Mouse (Mus musculus) forebrain, embryonic 15.5 days (tissue): ENCODE data around the gene Pkib. TPM values are rescaled to one million over a fixed set of nuclear protein-coding genes. Genes with fewer than 3 reads are reported as not detected.

Experiments
- ATAC-seq: fragments of 200-750 bp; cut with Nextera tagmentation; replicated peaks from 2 replicates; pipeline ENCODE4 v1.8.0; 2017; ENCODE audit warnings: mild to moderate bottlenecking, moderate TSS enrichment, moderate library complexity
- H3K27ac ChIP-seq: fragments of 300-500 bp; sonication (generic); replicated peaks from 2 replicates; pipeline ENCODE4 v1.5.1; 2015; ENCODE audit warnings: mild to moderate bottlenecking, inconsistent platforms
- H3K27me3 ChIP-seq: fragments of 300-500 bp; sonication (generic); 2 replicates; pipeline ENCODE4 v1.6.1; 2015; ENCODE audit warnings: inconsistent platforms
- H3K36me3 ChIP-seq: fragments of 300-500 bp; sonication (generic); 2 replicates; pipeline ENCODE4 v1.6.1; 2015; ENCODE audit warnings: mild to moderate bottlenecking, inconsistent platforms
- H3K4me1 ChIP-seq: fragments of 300-500 bp; sonication (generic); 2 replicates; pipeline ENCODE4 v1.6.1; 2015; ENCODE audit warnings: inconsistent platforms
- H3K4me2 ChIP-seq: fragments of 300-500 bp; sonication (generic); replicated peaks from 2 replicates; pipeline ENCODE4 v1.6.1; 2015; ENCODE audit warnings: mild to moderate bottlenecking, inconsistent platforms
- H3K4me3 ChIP-seq: fragments of 300-500 bp; sonication (generic); 2 replicates; pipeline ENCODE4 v1.5.1; 2015; ENCODE audit warnings: mild to moderate bottlenecking, inconsistent platforms
- H3K9ac ChIP-seq: fragments of 300-500 bp; sonication (generic); replicated peaks from 2 replicates; pipeline ENCODE4 v1.6.1; 2015; ENCODE audit warnings: mild to moderate bottlenecking, inconsistent platforms
- H3K9me3 ChIP-seq: fragments of 300-500 bp; sonication (generic); 2 replicates; pipeline ENCODE4 v1.6.1; 2016; ENCODE audit warnings: inconsistent platforms
- WGBS: fragments of 180-500 bp; shearing (Covaris S2); methylation state at CpG from one replicate; pipeline ENCODE4 v1.1.7; 2015; ENCODE audit warnings: mixed read lengths; 5-methylcytosine and 5-hydroxymethylcytosine counted together
- polyA plus RNA-seq: library from polyadenylated mRNA; unstranded; fragments of >200 nt; fragmentation: Nextera tagmentation; extraction: Ambion mirVana; gene quantifications from 2 replicates; pipeline ENCODE4 v1.2.1, GENCODE M21; 2015

Gene Pkib
- polyA plus RNA-seq, 1 experiment from 2014 or later, result 3.0 TPM

- Histone ChIP-seq H3K36me3 (no peaks in the 10 kb centered on the region), H3K4me2 (no peak overlapping the region)
- 48% methylated on average over 2 of the region's 2 CpGs for WGBS
Measured at GRCm38 (mm10) chr10:57741351-57741750, 109.6 kb downstream of the Pkib start.

GRCm38 (mm10) chr10:57743045-57743444 is 111.3 kb downstream of the Pkib start:
- Histone ChIP-seq H3K9ac (no peak overlapping the region), H3K27me3 (no peaks in the 10 kb centered on the region), H3K36me3 (no peaks in the 10 kb centered on the region), H3K4me1 (peaks cover 9% of the 10 kb centered on the region; the same call in 1 of the 2 replicates), H3K27ac (no peak overlapping the region), H3K4me2 (no peak overlapping the region), H3K4me3 (no peak overlapping the region), H3K9me3 (no peaks in the 10 kb centered on the region)
- WGBS, result 71% methylated on average over 7 of the region's 7 CpGs
- ATAC-seq, result peak; percentile 44

More at GRCm38 (mm10) chr10:57741351-57741750, 109.6 kb downstream of the Pkib start:
- Histone ChIP-seq H3K9ac (no peak overlapping the region), H3K4me3 (no peak overlapping the region), H3K27me3 (no peaks in the 10 kb centered on the region), H3K4me1 (peaks cover 9% of the 10 kb centered on the region; the same call in 1 of the 2 replicates), H3K9me3 (no peaks in the 10 kb centered on the region), H3K27ac (no peak overlapping the region)
- no peak for ATAC-seq

GRCm38 (mm10) chr10:57743606-57744016 is 111.8 kb downstream of the Pkib start:
- no peaks in the 10 kb centered on the region for H3K36me3 ChIP-seq
- peak overlapping the region; percentile 41 for H3K4me3 ChIP-seq
- H3K4me2 ChIP-seq, result peak overlapping the region; percentile 50
- H3K9ac ChIP-seq, result peak overlapping the region; percentile 38; the same call in 1 of the 2 replicates
- peaks cover 9% of the 10 kb centered on the region; the same call in 1 of the 2 replicates for H3K4me1 ChIP-seq
- 1% methylated on average over 6 of the region's 6 CpGs for WGBS
- H3K9me3 ChIP-seq, result no peaks in the 10 kb centered on the region
- no peak overlapping the region for H3K27ac ChIP-seq
- no peaks in the 10 kb centered on the region for H3K27me3 ChIP-seq
- ATAC-seq, result peak; percentile 81

- H3K4me3 ChIP-seq, result no peak overlapping the region
- peaks cover 9% of the 10 kb centered on the region; the same call in 1 of the 2 replicates for H3K4me1 ChIP-seq
- ATAC-seq, result peak; percentile 82
- no peak overlapping the region for H3K9ac ChIP-seq
- 1% methylated on average over 2 of the region's 2 CpGs for whole genome bisulfite sequencing
- H3K4me2 ChIP-seq, result no peak overlapping the region
- H3K27me3 ChIP-seq, result no peaks in the 10 kb centered on the region
- peak overlapping the region; percentile 35 for H3K27ac ChIP-seq
- H3K9me3 ChIP-seq, result no peaks in the 10 kb centered on the region
- H3K36me3 ChIP-seq, result no peaks in the 10 kb centered on the region
Measured at GRCm38 (mm10) chr10:57744128-57744765, 112.5 kb downstream of the Pkib start.

GRCm38 (mm10) chr10:57745452-57745851 is 113.7 kb downstream of the Pkib start:
- Histone ChIP-seq H3K4me1 (peaks cover 9% of the 10 kb centered on the region; the same call in 1 of the 2 replicates), H3K9ac (no peak overlapping the region), H3K4me2 (no peak overlapping the region), H3K27me3 (no peaks in the 10 kb centered on the region), H3K4me3 (no peak overlapping the region), H3K27ac (no peak overlapping the region), H3K9me3 (no peaks in the 10 kb centered on the region), H3K36me3 (no peaks in the 10 kb centered on the region)
- ATAC-seq, result no peak

- H3K27me3 ChIP-seq, result no peaks in the 10 kb centered on the region
- no peak overlapping the region for H3K4me3 ChIP-seq
- no peak for ATAC-seq
- no peaks in the 10 kb centered on the region for H3K36me3 ChIP-seq
- no peaks in the 10 kb centered on the region for H3K9me3 ChIP-seq
- H3K4me1 ChIP-seq, result 0 out of 2 replicates have a peak, but pooled peaks cover 3% of the 10 kb centered on the region
- no peak overlapping the region for H3K9ac ChIP-seq
- no peak overlapping the region for H3K4me2 ChIP-seq
- H3K27ac ChIP-seq, result no peak overlapping the region
Measured at GRCm38 (mm10) chr10:57747127-57747526, 115.3 kb downstream of the Pkib start.

GRCm38 (mm10) chr10:57753343-57753742 is 121.6 kb downstream of the Pkib start:
- Histone ChIP-seq H3K4me2 (no peak overlapping the region), H3K9ac (no peak overlapping the region), H3K4me3 (no peak overlapping the region), H3K9me3 (no peaks in the 10 kb centered on the region), H3K27me3 (no peaks in the 10 kb centered on the region), H3K27ac (no peak overlapping the region), H3K4me1 (no peaks in the 10 kb centered on the region), H3K36me3 (no peaks in the 10 kb centered on the region)
- no peak for ATAC-seq
- 93% methylated on average over 1 of the region's 1 CpGs for WGBS

GRCm38 (mm10) chr10:57755201-57755736 is 123.5 kb downstream of the Pkib start:
- Histone ChIP-seq H3K36me3 (no peaks in the 10 kb centered on the region), H3K4me3 (no peak overlapping the region), H3K9ac (no peak overlapping the region), H3K27ac (no peak overlapping the region), H3K4me1 (no peaks in the 10 kb centered on the region), H3K4me2 (no peak overlapping the region), H3K9me3 (no peaks in the 10 kb centered on the region; the same call in 1 of the 2 replicates), H3K27me3 (no peaks in the 10 kb centered on the region)
- no peak for ATAC-seq
- 94% methylated on average over 2 of the region's 2 CpGs for WGBS

- Histone ChIP-seq H3K9ac (no peak overlapping the region), H3K4me2 (no peak overlapping the region), H3K36me3 (no peaks in the 10 kb centered on the region), H3K9me3 (no peaks in the 10 kb centered on the region; the same call in 1 of the 2 replicates), H3K4me1 (no peaks in the 10 kb centered on the region), H3K27me3 (no peaks in the 10 kb centered on the region), H3K4me3 (no peak overlapping the region), H3K27ac (no peak overlapping the region)
- no peak for ATAC-seq
- WGBS, result 94% methylated on average over 2 of the region's 2 CpGs
Measured at GRCm38 (mm10) chr10:57758999-57759398, 127.2 kb downstream of the Pkib start.

GRCm38 (mm10) chr10:57760694-57761093 is 128.9 kb downstream of the Pkib start:
- Histone ChIP-seq H3K27ac (no peak overlapping the region), H3K4me2 (no peak overlapping the region), H3K36me3 (no peaks in the 10 kb centered on the region), H3K27me3 (no peaks in the 10 kb centered on the region), H3K9me3 (no peaks in the 10 kb centered on the region; the same call in 1 of the 2 replicates), H3K9ac (no peak overlapping the region), H3K4me1 (no peaks in the 10 kb centered on the region), H3K4me3 (no peak overlapping the region)
- ATAC-seq, result no peak
- WGBS, result 79% methylated on average over 3 of the region's 3 CpGs

GRCm38 (mm10) chr10:57763044-57763443 is 131.3 kb downstream of the Pkib start:
- H3K36me3 ChIP-seq, result no peaks in the 10 kb centered on the region
- no peaks in the 10 kb centered on the region for H3K4me1 ChIP-seq
- no peak overlapping the region for H3K4me3 ChIP-seq
- no peaks in the 10 kb centered on the region for H3K27me3 ChIP-seq
- H3K4me2 ChIP-seq, result no peak overlapping the region
- no peak overlapping the region for H3K9ac ChIP-seq
- no peak overlapping the region for H3K27ac ChIP-seq
- no peaks in the 10 kb centered on the region; the same call in 1 of the 2 replicates for H3K9me3 ChIP-seq
- 23% methylated on average over 1 of the region's 1 CpGs for WGBS
- no peak for ATAC-seq

- Histone ChIP-seq H3K4me3 (peak overlapping the region; percentile 7; the same call in 1 of the 2 replicates), H3K9ac (peak overlapping the region; percentile 30; the same call in 1 of the 2 replicates), H3K27me3 (no peaks in the 10 kb centered on the region), H3K4me1 (peaks cover 38% of the 10 kb centered on the region), H3K36me3 (no peaks in the 10 kb centered on the region), H3K9me3 (no peaks in the 10 kb centered on the region), H3K27ac (peak overlapping the region; percentile 88), H3K4me2 (peak overlapping the region; percentile 48)
- WGBS, result 3% methylated on average over 13 of the region's 13 CpGs
- peak; percentile 83 for ATAC-seq
Measured at GRCm38 (mm10) chr10:57783289-57784130, 151.7 kb downstream of the Pkib start.
